Mouse (Mus musculus): Measurements from ENCODE around the gene Tmub2.

DNA sequence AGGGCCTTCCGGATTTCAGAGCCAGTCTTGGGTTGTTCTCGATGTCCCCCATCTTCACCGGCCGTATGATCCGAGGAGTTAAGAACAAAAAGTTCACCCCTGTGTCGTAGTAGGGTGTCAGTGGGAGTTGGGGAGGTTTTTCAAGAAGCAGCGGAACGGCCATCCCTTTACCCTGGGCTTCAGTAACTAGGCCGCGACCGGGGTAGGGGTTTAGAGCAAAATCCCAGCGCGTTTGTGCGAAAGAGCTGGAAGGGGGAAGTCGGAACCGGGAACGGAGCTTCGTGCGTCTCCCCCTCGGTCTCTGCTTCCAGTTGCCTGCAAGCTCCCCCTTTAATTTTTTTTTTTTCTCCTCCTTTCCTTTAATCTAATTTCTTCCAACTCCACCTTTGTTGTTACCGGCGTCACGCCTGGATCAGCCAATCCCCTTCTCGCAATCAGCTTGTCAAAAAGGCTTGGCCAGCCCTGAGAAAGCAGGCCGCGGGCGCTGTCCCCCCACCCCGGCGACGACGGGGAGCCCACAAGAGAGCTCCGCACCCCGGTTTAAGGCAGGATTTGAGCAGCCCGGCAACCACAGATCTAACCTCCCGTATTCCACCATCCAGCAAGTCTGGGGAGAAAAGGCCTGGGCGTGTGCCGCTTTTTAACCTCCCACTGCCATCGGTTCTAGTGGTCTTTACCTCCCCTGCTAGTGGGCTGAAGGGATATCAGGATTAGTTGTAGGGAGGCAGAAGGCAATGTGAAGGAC is 35.4 kb downstream of the Tmub2 start:
- no peak for TF ChIP-seq CTCF (IDR thresholded peaks at IDR 0.05; ENCODE audit: control insufficient read depth, insufficient read depth, insufficient read length)
- no peak for TF ChIP-seq MYOD1 (IDR thresholded peaks at IDR 0.05; ENCODE audit: control insufficient read depth, insufficient read length, low read depth)
- TF ChIP-seq USF1 (IDR thresholded peaks at IDR 0.05; ENCODE audit: low read depth): no peak
- no peak for TF ChIP-seq MAX (IDR thresholded peaks at IDR 0.05)

All from C2C12 (cell line).